Mouse (Mus musculus) kidney, postnatal 0 days (tissue): ENCODE data around the gene Mgat4b. TPM values are rescaled to one million over a fixed set of nuclear protein-coding genes. Genes with fewer than 3 reads are reported as not detected.

Experiments
- ATAC-seq: fragments of 200-750 bp; cut with Nextera tagmentation; replicated peaks from 2 replicates; pipeline ENCODE4 v1.8.0; 2017; ENCODE audit warnings: low read depth, moderate number of reproducible peaks, moderate TSS enrichment, moderate library complexity; ENCODE audit not compliant: low FRiP score
- DNase-seq: peaks from one replicate; pipeline ENCODE4 v3.0.0-alpha.2; 2016; ENCODE audit warnings: low spot score
- H3K27ac ChIP-seq: fragments of 300-500 bp; sonication (generic); 2 replicates; pipeline ENCODE4 v1.5.1; 2014; ENCODE audit warnings: mild to moderate bottlenecking
- H3K27me3 ChIP-seq: fragments of 300-500 bp; sonication (generic); 2 replicates; pipeline ENCODE4 v1.6.1; 2014; ENCODE audit warnings: low read length, mixed read lengths; ENCODE audit not compliant: insufficient read depth
- H3K36me3 ChIP-seq: fragments of 300-500 bp; sonication (generic); 2 replicates; pipeline ENCODE4 v1.6.1; 2014; ENCODE audit warnings: low read length, mixed read lengths; ENCODE audit not compliant: insufficient read depth
- H3K4me1 ChIP-seq: fragments of 300-500 bp; sonication (generic); replicated peaks from 2 replicates; pipeline ENCODE4 v1.6.1; 2014; ENCODE audit warnings: antibody characterized with exemption, low read length, mixed read lengths; ENCODE audit not compliant: insufficient read depth
- H3K4me2 ChIP-seq: fragments of 300-500 bp; sonication (generic); 2 replicates; pipeline ENCODE4 v1.6.1; 2014; ENCODE audit warnings: mild to moderate bottlenecking, low read length, moderate library complexity, mixed read lengths
- H3K4me3 ChIP-seq: fragments of 300-500 bp; sonication (generic); replicated peaks from 2 replicates; pipeline ENCODE4 v1.5.1; 2014; ENCODE audit warnings: low read depth, low read length
- H3K9ac ChIP-seq: fragments of 300-500 bp; sonication (generic); 2 replicates; pipeline ENCODE4 v1.6.1; 2014; ENCODE audit warnings: low read depth, low read length
- H3K9me3 ChIP-seq: fragments of 300-500 bp; sonication (generic); replicated peaks from 2 replicates; pipeline ENCODE4 v1.6.1; 2016; ENCODE audit warnings: low read length, inconsistent platforms, mixed read lengths
- CTCF ChIP-seq: IDR thresholded peaks from 2 replicates; pipeline ENCODE4 v1.5.1; 2016; ENCODE audit warnings: antibody characterized with exemption, low read depth, mild to moderate bottlenecking, moderate library complexity
- WGBS: fragments of 180-500 bp; shearing (Covaris S2); extraction: QIAGEN DNeasy Blood & Tissue Kit; methylation state at CpG from one replicate; pipeline ENCODE4 v1.1.7; 2014; 5-methylcytosine and 5-hydroxymethylcytosine counted together
- polyA plus RNA-seq: library from polyadenylated mRNA; unstranded; fragments of >200 nt; fragmentation: Nextera tagmentation; extraction: Ambion mirVana; gene quantifications from 2 replicates; pipeline ENCODE4 v1.2.1, GENCODE M21; 2015

Mgat4b gene
- polyA plus RNA-seq, 1 experiment from 2014 or later: 62.1 TPM

- peaks cover 38% of the 10 kb centered on the region for H3K36me3 ChIP-seq
- H3K9me3 ChIP-seq: no peaks in the 10 kb centered on the region
- WGBS: 91% methylated on average over 4 of the region's 5 CpGs
- no peak for ATAC-seq
- DNase-seq: no peak
- H3K27ac ChIP-seq: no peak overlapping the region
- no peak for TF ChIP-seq CTCF
- H3K4me1 ChIP-seq: no peaks in the 10 kb centered on the region
- H3K4me2 ChIP-seq: no peak overlapping the region
- H3K27me3 ChIP-seq: no peaks in the 10 kb centered on the region
- no peak overlapping the region for H3K4me3 ChIP-seq
- H3K9ac ChIP-seq: no peak overlapping the region
These were observed 12.4 kb upstream of the Mgat4b start for GRCm38 (mm10) chr11:50198219-50198846.

GRCm38 (mm10) chr11:50198916-50199315, 11.8 kb upstream of the Mgat4b start:
- Histone ChIP-seq H3K9me3 (no peaks in the 10 kb centered on the region), H3K36me3 (peaks cover 42% of the 10 kb centered on the region), H3K4me1 (no peaks in the 10 kb centered on the region), H3K4me3 (no peak overlapping the region), H3K9ac (no peak overlapping the region), H3K27me3 (no peaks in the 10 kb centered on the region), H3K27ac (no peak overlapping the region), H3K4me2 (no peak overlapping the region)
- no peak for ATAC-seq
- WGBS: 85% methylated on average over 2 of the region's 2 CpGs
- DNase-seq: no peak
- TF ChIP-seq CTCF: no peak

GRCm38 (mm10) chr11:50200613-50201012, 10.1 kb upstream of the Mgat4b start:
- ATAC-seq: no peak
- Histone ChIP-seq H3K27ac (no peak overlapping the region), H3K4me3 (no peak overlapping the region), H3K4me1 (no peaks in the 10 kb centered on the region), H3K4me2 (no peak overlapping the region), H3K36me3 (peaks cover 58% of the 10 kb centered on the region), H3K27me3 (no peaks in the 10 kb centered on the region), H3K9me3 (no peaks in the 10 kb centered on the region), H3K9ac (no peak overlapping the region)
- TF ChIP-seq CTCF: no peak
- DNase-seq: no peak
- WGBS: 75% methylated on average over 8 of the region's 8 CpGs

- Histone ChIP-seq H3K4me3 (no peak overlapping the region), H3K9me3 (no peaks in the 10 kb centered on the region), H3K27ac (no peak overlapping the region), H3K36me3 (peaks cover 68% of the 10 kb centered on the region), H3K4me2 (no peak overlapping the region), H3K9ac (no peak overlapping the region), H3K4me1 (no peaks in the 10 kb centered on the region), H3K27me3 (no peaks in the 10 kb centered on the region)
- WGBS: 92% methylated on average over 3 of the region's 3 CpGs
- ATAC-seq (no peak), DNase-seq (no peak)
- no peak for TF ChIP-seq CTCF
These were observed 9.1 kb upstream of the Mgat4b start for GRCm38 (mm10) chr11:50201590-50201989.

GRCm38 (mm10) chr11:50203302-50203827, 7.3 kb upstream of the Mgat4b start:
- TF ChIP-seq CTCF: no peak
- DNase-seq (no peak), ATAC-seq (no peak)
- Histone ChIP-seq H3K27ac (no peak overlapping the region), H3K36me3 (peaks cover 81% of the 10 kb centered on the region), H3K9me3 (no peaks in the 10 kb centered on the region), H3K4me3 (no peak overlapping the region), H3K27me3 (no peaks in the 10 kb centered on the region), H3K9ac (no peak overlapping the region), H3K4me1 (no peaks in the 10 kb centered on the region), H3K4me2 (no peak overlapping the region)
- WGBS: 88% methylated on average over 9 of the region's 9 CpGs

- no peak for DNase-seq
- no peak for ATAC-seq
- H3K4me3 ChIP-seq: no peak overlapping the region
- H3K9ac ChIP-seq: no peak overlapping the region
- no peaks in the 10 kb centered on the region for H3K27me3 ChIP-seq
- peaks cover 4% of the 10 kb centered on the region for H3K4me1 ChIP-seq
- WGBS: 96% methylated on average over 3 of the region's 3 CpGs
- no peak overlapping the region for H3K4me2 ChIP-seq
- TF ChIP-seq CTCF: no peak
- peaks cover 69% of the 10 kb centered on the region for H3K36me3 ChIP-seq
- H3K27ac ChIP-seq: no peak overlapping the region
- no peaks in the 10 kb centered on the region for H3K9me3 ChIP-seq
These were observed 5.3 kb upstream of the Mgat4b start for GRCm38 (mm10) chr11:50205434-50205833.

GRCm38 (mm10) chr11:50206037-50206436, 4.7 kb upstream of the Mgat4b start:
- no peaks in the 10 kb centered on the region for H3K27me3 ChIP-seq
- H3K4me1 ChIP-seq: peaks cover 4% of the 10 kb centered on the region
- no peak overlapping the region for H3K27ac ChIP-seq
- H3K4me2 ChIP-seq: no peak overlapping the region
- no peaks in the 10 kb centered on the region for H3K9me3 ChIP-seq
- peaks cover 63% of the 10 kb centered on the region for H3K36me3 ChIP-seq
- TF ChIP-seq CTCF: no peak
- H3K4me3 ChIP-seq: no peak overlapping the region
- WGBS: 85% methylated on average over 2 of the region's 2 CpGs
- H3K9ac ChIP-seq: no peak overlapping the region
- DNase-seq: no peak
- no peak for ATAC-seq
